Mouse (Mus musculus): ENCODE results near the gene Prune2.

DNA sequence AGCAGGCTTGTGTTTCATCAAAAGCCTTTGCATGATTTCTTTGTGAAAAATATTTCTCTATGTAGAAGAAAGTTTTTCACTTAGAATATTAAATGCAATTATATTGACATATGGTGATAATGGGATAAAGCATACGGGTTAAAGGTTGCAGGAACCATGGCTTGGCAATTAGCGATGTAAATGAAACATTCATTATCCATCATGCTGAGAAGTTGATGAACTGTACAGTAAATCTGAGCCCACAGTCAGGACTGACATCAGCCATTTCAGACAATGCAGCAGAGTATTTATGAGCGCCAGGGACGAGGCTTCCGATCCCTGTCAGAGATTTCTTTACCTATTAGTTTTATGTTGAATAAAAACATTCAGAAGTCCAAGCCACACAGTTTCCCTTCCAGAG lies 104.2 kb downstream of the Prune2 start:
- TF ChIP-seq POLR2A (IDR thresholded peaks at IDR 0.05; ENCODE audit: borderline replicate concordance, control insufficient read depth, low read depth, low read length): no peak
- TF ChIP-seq CTCF (IDR thresholded peaks at IDR 0.05; ENCODE audit: control insufficient read depth, insufficient read depth, low read length): no peak

Measured in bone marrow, adult 2 months (tissue).